Mouse (Mus musculus) lung, postnatal 10 days (tissue): ENCODE results near the gene Aurkb.
"Not testable (repeated sequence)": the region's sequence is repeated elsewhere in the genome, so short reads cannot be mapped to it uniquely, and the experiment has no call there.

Experiments
- DNase-seq: peaks from one replicate; pipeline ENCODE4 v3.0.0; 2021

Gene Aurkb

DNA sequence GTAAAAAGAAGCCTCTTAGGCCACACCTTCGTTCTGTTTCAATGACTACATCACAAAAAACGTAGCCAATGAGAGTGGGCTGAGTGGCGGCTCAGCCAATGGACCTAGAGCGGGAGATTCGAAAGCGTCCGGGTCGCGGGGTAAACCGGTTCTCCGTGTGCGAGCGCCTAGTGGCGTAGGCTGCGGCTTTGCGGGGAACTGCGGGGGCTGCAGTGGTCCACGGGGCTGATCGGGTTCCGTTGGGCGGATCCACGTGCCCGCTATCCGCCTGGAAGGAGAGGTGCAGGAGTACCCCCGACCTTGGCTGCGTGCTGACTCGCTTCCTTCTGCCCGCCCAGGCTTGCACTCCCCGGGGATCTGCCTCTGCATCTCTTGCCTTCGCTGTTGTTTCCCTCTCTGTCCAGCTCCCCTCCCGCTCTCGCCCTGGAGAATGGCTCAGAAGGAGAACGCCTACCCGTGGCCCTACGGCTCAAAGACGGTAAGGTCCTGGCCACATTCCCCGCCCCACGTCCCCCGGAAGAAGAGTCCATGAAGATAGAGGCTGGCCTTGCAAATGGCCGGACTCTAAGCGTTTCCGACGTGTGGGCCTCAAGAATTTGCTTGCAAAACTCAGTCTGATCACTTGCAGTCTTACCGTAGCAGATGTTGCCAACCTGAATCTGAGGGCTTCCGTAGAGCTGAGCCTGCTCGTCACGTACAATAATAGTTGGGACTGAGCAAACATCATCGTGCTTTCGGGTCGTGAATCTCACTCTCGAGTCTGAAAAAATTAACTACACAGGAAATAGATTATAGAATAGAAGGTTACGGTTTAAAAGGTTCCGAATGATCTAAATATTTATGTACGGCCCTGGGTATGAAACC is at the start of gene Aurkb:
Gene Aurkb, plus strand, starts transcription at position 117 of the 864 bp plus-strand sequence.
- DNase-seq, result peak; percentile 93

DNA sequence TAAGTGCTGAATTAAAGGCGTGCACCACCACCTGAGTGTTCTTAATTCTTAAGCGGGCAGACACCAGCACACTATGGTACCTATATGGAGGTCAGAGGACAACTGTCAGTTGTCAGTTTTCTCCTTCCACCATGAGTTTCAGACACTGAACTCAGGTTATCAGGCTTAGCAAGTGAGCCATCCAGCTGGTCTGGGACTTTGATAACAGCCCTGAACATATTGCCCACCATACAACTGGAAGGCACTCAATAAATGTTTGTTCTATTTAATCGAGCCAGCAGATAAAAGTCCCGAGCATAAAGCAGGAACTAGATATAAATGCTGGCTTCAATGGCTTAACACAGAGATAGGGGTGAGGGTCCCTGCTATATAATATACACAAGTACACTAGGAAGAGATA is 48.4 kb upstream of the Aurkb start:
- no peak for DNase-seq

DNA sequence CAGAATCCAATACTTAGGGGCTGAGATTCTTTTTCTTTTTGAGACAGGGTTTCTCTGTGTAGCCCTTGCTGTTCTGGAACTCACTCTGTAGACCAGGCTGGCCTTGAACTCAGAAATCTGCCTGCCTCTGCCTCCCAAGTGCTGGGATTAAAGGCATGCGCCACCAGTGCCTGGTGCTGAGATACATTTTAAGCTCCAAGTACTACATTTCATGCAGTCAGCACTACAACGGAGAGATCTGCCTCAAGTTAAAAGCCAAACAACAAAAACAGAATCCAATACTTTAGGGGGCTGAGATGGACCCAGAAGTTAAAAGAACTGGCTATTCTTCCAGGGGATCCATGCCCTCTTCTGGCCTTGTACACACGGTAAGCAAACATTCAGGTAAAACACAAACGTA is 42.7 kb upstream of the Aurkb start:
- not testable (repeated sequence) for DNase-seq

DNA sequence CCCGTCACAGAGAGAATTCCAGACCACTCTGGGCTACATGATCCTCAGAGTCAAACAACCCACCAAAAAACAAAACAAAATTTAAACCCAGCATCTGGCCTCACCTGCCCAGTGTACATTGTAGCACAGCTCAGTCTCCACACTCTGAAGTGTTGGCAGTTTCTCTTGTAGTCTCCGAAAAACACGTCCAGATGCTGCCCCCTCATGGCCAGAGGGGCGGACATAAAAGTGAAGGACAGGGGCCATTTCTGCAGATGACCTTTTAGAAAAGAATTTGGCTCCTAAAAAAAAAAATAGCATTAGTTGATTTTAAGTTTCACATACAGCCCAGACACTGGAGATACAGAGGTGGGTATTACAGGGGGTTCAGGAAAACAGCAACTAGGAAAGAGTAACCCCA is 41.9 kb upstream of the Aurkb start:
- peak; percentile 32 for DNase-seq

DNA sequence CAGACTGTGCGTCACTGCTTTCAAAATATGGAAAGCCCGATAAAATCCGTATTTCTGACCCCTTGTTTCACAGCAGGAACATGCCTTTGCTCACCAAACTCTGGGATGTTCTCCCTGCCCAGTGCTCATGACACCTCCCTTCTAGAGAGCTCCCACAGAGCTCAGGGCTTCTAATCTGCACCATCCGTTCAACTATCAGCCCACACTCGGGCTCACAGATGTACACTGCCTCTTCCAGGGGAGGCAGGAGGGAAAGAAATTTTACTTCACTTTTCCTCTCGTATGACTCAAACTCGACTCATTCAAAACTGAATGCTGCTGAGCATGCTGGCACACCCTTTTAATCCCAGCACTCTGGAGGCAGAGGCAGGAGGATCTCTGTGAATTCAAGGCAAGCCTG is 40.3 kb upstream of the Aurkb start:
- no peak for DNase-seq

DNA sequence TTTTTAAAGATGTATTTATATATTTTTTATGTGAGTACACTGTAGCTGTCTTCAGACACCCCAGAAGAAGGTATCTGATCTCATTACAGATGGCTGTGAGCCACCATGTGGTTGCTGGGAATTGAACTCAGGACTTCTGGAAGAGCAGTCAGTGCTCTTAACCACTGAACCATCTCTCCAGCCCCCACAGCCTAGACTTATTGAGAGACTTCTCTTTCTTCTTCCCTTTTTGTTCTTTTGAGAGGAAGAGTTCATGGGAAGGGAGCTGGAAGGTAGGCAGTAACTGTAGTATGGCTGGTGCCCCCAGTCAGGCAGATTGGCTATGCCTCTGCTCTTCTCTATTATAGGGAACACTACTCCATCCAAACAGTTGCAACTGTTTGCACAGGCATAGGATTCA is 38.9 kb upstream of the Aurkb start:
- DNase-seq, result not testable (repeated sequence)

DNA sequence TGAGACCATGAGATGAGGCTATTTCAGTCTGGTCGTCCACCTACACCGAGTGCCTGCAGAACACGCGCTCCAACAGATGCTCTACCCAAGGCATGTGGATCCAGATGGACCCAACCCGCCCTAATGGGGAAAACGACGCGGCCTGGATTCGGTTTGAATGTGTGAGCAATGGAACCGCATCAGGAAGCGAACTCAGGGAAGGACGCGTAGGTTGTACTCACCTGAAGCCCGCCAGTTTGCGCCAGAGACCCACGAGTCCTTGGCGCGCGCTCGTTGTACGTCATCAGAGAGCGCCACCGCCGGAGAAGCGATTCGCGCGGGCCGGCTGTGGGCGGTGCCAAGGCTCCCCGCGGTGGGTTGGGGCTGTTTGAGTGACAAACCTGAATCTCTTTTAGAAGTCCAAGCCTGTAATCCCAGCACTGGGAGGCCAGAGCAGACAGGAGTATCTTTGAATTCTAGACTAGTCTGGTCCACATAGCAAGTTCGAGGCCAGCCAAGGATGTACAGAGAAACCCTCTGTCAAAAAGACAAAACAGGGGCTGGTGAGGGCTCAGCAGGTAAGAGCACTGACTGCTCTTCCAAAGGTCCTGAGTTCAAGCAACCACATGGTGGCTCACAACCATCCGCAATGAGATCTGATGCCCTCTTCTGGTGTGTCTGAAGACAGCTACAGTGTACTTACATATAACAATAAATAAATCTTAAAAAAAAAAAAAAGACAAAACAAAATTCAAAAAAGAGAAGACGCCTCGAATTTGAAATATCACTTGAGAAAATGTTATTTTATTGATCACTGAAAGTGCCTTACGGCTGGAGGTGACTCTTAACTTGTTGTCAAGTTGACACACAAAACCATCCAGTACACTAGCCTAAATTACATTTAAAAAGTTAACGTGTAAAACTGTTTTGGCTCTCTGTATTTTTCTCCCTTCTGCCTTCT is 37.0 kb upstream of the Aurkb start, which contains the start of gene Pfas:
Gene Pfas, minus strand, starts transcription at position 279 of the 940 bp plus-strand sequence.
- peak; percentile 95 for DNase-seq

DNA sequence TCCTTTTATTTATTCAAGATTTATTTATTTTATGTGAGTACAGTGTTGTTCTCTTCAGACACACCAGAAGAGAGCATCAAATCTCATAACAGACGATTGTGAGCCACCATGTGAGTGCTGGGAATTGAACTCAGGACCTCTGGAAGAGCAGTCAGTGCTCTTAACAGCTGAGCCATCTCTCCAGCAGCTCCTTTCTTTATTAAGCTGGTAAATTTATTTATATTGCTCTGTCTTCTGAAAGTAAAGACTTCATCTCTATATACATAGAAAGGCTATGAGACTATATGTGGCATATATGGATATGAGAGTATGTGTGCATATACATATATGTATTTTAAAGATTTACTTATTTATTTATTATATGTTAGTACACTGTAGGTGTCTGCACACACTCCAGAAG is 35.9 kb upstream of the Aurkb start:
- DNase-seq, result no peak

DNA sequence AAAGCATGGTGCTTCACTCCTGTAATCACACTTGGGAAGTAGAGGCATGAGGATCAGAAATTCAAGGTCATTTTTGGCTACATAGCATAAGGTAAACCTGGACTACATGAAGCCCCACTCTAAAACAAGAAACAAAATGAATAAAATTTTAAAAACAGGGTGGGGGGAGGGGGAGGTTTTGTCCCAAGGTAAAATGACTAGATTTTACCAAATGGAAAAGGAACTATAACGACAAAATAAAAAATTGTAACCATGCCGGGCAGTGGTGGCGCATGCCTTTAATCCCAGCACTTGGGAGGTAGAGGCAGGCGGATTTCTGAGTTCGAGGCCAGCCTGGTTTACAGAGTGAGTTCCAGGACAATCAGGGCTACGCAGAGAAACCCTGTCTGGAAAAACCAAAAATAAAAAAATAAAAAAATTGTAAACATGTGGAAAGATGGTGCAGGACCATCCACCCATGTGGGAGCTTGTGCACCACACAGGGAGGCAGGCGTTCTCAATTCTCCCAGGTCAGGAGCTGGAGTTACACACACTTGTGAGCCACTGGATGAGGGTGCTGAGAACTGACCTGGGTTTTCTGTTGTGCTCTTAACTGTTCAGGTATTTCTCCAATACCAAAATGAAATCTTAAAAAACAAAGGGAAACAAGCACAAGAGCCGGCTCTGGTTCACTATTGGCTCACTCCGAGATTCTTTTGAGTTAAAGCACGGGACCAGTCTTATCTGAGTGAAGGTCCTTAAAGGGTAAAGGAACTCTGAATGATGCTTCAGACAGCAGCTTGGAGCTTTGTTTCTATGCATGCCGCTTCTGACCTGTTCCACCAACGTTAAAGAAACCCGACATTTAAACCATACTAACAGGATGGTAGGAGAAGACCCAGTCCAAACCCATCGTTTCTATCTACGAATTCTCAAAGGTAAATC is 34.8 kb upstream of the Aurkb start:
- DNase-seq, result no peak

DNA sequence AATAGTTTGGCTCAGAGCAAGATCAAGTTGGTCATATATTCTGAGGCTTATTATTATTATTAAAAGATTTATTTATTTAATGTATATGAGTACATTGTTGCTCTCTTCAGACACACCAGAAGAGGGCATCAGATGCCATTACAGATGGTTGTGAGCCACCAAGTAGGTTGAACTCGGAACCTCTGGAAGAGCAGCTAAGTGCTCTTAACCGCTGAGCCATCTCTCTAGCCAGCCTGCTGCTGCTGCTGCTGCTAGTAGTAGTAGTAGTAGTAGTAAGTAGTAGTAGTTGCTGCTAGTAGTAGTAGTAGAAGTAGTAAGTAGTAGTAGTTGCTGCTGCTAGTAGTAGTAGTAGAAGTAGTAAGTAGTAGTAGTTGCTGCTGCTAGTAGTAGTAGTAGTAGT is 34.0 kb upstream of the Aurkb start:
- not testable (repeated sequence) for DNase-seq

DNA sequence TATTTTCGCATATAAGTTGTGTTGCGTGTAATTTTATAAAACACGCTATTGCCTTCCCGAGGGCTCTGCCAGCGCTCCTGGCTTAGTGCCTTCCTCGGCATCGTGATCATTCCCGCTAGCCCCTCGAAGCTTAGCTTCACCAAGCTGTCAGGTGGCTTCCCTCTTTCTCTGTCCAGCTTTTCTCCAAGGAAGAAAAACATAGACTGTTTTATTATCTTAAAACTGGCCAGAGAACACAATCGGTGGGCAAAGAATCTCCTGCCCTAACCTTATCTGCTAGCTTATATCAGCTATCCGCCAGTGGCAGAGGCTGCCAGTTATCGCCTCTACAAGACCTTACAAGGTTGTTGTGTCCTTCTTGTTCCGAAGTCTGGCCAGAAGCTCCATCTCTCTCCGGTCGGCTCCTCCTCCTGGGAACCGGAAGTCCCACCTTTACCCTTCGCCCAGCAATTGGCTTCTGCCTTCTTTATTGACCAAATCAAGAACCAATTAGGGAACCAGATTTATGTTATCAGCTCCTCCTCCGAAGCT is 33.3 kb upstream of the Aurkb start:
- DNase-seq, result peak; percentile 95

DNA sequence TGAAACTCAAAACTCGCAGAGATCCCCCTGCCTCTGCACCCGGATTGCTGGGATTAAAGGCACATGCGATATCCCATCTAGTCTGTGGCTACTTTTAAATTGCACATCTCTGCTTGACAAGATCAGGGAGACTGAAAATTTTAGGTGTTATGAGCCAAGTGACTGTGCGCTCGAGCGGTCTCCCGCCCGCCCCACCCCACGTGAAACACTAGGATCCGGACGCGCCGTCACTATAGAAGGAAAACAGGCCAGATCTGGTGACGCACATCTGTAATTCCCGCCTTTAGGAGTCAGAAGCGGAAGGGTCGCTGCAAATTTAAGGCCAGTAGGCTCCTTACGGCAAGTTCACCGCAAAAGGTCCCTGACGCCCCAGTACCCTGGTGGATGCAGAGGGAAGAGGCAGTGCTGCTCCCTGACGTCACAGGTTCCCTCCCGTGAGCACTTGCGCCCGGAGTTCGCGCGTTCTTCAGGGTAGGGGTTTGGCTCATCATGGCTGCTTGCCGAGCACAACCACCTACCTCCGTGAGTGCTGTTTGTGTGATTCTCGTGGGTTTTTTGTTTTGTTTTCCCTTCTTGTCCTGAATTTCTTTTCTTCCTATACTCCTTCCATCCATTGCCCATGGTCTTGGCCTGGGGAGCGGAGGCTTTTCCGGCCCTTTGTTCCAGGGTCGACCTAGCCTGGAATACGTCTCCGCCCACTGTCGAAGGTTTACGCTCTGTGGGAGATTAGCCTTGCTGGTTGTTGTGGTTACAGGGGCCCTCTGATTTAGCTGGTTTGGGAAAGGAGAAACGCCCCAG is 29.6 kb upstream of the Aurkb start, which contains the start of gene Ctc1:
Gene Ctc1, plus strand, starts transcription at position 268 of the 798 bp plus-strand sequence.
- peak; percentile 95 for DNase-seq

DNA sequence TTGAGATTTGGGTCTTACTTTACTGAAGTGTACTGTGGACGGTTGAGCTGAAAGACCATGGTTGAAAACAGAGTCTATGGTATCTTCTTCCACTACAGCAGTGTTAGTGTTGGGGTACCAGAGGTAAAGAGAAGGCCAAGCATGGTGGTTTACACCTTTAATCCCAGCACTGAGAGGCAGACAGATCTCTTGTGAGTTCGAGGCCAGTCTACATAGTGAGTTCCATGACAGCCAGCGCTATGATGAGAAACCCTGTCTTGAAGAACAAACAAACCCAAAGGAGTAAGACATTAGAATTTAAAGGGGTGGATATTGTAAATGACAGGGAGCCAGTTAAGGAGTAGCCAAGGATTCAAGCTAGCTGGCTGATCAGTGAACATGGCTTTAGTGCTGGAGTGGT is 28.7 kb upstream of the Aurkb start:
- DNase-seq, result no peak

DNA sequence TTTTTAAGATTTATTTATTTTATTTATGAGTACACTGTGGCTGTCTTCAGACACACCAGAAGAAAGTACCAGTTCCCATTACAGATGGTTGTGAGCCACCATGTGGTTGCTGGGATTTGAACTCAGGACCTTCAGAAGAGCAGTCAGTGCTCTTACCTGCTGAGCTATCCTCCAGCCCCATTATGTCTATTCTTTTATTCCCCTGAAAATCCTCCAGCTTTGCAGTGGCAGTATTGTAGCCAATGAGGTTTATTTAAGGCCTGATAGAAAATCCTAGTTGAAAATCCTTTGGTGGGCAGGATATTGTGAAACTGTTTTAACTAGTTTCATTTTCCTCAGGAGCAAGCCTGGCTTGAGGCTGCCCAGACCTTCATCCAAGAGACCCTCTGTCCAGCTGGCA is 24.8 kb upstream of the Aurkb start:
- no peak for DNase-seq

DNA sequence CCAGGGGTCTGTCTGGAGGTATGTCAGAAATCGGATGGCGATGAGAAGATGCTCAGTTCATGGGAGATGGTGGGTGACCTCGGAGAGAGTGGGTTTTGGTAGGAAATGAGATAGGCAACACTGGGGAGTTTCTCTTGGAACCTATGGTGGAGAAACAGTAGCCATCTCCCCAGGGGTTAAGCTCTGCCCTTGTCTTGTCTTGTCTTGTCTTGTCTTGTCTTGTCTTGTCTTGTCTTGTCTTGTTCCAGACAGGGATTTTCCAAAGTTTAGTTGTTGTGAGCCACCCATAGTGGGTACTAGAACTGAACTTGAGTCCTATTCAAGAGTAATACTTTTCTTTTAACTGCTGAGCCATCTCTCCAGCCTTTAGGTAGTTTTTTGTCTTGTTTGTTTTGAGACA is 18.9 kb upstream of the Aurkb start:
- DNase-seq, result no peak

DNA sequence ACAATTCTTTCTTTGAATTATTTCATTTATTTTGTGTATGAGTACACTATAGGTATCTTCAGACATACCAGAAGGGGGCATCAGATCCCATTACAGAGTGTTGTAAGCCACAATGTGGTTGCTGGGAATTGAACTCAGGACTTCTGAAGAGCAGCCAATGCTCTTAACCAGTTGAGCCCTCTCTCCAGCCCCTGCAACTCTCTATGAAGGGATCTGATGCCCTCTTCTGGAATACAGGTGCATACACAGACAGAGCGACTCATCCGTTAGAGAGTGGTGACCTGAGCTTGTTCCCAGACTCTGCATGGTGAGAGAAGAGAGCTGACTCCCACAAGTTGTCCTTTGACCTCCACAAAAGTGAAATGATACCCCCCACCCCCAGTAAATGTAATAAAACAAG is 16.6 kb upstream of the Aurkb start:
- no peak for DNase-seq

DNA sequence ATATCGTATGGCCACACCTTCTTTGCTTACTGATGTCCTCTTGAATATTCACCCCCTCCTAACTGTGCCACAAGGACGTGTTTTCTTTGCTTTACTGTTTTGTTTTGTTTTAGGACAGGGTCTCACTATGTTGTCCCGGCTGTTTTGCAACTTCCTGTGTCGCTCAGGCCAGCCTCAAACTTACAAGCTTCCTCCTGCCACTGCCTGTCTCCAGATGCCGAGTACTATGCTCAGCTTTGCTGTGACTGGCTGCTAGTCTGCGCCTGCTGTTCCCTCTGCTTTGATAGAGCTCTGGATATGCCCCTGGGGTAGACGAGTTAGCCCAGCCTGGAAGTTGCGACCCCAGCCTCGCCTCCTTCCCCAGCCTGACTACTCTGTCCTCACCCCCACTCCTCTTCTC is 11.9 kb upstream of the Aurkb start:
- DNase-seq, result no peak

DNA sequence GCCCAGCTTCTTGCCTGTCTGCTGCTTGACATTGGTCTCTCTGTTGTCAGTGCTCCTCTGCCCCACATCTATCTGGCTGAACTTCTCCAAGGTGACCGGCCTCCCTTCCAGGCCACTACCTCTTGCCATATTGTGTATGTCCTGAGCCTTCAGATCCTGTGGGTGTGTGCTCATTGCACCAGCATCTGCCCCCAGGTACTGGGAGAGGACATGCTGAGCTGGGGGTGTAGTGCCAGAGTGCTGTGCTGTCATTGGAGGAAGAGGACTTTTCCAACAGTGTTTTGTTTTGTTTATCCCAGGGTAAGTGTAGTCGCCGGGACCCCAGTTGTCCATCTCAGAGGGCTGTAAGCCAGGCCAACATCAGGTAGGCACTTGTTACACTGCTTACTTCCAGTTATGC is 10.9 kb upstream of the Aurkb start:
- DNase-seq, result no peak

DNA sequence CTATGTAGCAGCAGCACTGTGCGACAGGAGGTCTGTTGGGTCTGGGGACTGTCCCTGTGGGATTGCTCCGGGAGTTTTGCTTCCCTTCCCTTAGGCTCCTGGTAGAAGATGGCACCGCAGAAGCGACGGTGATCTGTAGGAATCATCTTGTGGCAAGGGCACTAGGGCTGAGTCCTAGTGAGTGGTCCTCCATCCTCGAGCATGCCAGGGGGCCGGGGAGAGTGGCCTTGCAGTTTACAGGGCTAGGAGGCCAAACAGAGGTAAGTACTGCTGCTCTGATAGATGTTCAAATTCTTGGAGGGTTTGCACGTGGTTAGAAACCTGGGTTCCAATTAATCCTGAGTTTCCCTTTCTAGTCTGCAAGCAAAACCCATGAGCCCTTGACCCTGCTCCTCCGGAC is 10.0 kb upstream of the Aurkb start:
- no peak for DNase-seq

DNA sequence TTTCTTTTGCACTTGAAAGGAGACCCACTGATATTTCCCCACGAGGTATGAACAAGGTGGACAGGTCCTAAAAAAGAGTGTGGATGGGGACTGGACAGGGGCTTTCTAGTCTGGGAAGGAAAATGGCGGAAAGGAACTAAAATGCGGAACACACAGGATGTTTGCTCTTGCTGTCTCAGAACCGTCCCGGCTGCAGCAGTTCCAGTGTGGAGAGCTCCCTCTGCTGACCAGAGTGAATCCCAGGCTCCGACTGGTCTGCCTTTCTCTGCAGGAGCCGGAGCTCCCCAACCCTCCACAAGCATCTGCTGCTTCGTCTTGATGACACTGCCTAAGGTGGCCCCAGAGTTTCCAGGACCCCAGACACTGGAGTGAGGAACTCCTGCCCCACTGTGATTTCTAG is 9.6 kb upstream of the Aurkb start:
- DNase-seq, result peak; percentile 95

DNA sequence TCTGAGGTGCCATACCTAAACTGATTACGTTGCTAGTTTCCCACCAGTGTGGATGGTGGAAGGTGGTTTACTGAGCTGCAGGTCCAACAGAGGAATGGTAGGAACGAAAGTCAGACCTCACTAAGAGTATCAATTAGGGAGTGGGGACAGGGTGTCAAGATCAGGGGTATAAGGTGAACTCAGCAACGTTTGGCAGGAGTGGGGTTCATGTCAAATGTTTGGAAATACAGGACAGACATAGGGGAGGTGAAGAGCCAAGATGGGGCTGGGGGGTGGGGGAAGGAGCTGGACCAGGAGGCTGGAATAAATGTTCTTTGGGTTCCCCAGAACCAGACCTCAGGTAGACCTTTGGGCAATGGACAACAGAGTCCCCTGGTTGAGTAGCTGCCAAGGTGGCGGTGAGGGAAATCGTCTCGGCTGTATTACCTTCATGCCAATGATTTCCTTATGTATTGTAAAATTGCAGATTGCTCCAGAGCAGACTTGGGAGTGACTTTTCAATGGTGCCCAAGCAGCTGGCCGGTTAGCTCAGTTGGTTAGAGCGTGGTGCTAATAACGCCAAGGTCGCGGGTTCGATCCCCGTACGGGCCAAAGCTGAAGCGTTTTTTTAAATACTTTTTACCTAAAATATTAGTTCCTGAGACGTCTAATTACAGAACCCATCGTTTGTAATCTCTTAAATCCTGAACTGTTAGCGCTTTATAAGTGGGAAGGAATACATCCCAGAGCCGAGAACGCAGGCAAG is 8.8 kb upstream of the Aurkb start:
- DNase-seq, result peak; percentile 85
